Mouse (Mus musculus): ENCODE results near the gene Cct5.

The Cct5 gene

GRCm38 (mm10) chr15:31565184-31565583 lies 36.4 kb downstream of the Cct5 start, which contains the start of gene Cmbl:
Gene Cmbl, plus strand, starts transcription at chr15:31565389.
- no peak for DNase-seq (ENCODE audit: low read depth, low spot score)

DNA sequence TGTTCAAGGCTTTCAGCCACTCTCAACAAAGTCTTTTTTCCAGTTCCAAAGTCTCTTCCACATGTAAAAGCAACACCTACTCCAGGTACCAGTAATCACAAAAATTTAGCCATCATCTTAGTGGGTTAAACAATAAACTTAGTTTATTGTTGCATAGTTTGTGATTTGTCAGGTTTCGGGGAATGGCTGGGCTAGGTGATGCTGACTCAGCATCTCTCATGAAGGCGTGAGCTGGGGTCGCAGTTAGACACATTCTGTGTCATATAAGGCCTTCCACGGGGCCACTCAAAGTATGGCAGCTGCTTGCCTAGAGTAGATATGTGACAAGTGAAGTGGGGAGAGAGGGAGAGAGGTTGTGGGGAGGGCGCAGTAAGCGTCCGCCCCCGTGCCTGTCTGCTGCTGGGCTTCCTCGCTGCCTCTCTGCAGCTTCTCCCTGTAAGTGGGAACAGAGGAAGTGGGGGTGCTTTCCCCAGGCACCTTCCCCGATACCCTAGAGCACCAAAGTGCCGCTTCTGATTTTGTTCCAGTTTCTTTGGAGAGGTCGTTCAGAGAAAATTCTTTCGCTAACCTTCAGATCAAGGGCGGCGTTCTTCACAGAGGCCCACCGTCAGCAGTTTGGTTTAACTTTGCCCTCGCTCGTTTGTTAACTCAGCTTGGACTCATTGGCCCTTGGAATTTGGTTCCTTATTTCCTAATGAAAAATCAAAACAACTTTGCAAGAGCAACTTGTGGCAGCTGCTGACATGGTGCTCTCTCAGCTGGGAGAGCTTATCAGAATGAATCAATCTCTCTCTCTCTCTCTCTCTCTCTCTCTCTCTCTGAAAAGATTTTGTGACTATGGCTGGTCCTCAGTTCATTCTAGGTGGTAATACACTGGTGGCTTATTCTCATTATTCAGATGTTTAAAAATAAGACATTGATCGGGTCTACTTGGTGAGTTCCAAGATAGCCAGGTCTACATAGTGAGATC lies 37.7 kb downstream of the Cct5 start:
- no peak for DNase-seq (ENCODE audit: low read depth, low spot score)

DNA sequence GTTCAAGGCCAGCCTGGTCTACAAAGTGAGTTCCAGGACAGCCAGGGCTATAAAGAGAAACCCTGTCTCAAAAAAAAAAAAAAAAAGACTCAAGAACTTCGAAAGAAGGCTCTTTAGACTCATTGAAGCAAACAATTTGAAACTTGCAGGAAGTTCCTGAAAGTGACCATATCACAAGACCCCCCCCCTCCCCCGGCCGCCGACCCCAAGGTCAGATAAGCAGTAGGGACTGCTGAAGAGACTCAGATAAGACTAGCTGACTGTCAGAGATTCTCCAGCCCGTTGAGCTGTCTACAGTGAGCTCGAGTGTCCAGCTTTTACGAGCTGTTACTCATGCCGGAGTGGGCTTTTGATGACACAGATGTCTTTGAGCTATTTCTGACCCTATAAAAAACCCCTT lies 38.8 kb downstream of the Cct5 start:
- no peak for DNase-seq (ENCODE audit: low read depth, low spot score)

DNA sequence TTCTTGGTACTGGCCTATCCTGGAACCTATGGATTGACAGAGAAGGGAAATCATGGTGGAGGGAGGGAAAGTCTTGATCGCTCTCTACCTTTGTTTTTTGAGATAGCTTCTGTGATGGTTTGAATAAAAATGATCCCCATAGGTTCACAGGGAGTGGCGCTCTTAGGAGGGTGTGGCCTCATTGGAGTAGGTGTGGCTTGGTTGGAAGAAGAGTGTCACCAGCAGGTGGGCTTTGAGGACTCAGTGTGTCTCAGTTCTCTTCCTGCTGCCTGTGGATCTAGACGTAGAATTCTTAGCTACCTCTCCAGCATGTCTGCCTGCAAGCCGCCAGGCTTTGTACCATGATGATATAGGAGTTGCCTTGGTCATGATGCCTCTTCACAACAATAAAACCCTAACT lies 39.6 kb downstream of the Cct5 start:
- DNase-seq (ENCODE audit: low read depth, low spot score), result no peak

GRCm38 (mm10) chr15:31561390-31561789 lies 40.2 kb downstream of the Cct5 start:
- DNase-seq (ENCODE audit: low read depth, low spot score), result no peak

GRCm38 (mm10) chr15:31554855-31555254 lies 46.7 kb downstream of the Cct5 start:
- DNase-seq (ENCODE audit: low read depth, low spot score), result no peak

DNA sequence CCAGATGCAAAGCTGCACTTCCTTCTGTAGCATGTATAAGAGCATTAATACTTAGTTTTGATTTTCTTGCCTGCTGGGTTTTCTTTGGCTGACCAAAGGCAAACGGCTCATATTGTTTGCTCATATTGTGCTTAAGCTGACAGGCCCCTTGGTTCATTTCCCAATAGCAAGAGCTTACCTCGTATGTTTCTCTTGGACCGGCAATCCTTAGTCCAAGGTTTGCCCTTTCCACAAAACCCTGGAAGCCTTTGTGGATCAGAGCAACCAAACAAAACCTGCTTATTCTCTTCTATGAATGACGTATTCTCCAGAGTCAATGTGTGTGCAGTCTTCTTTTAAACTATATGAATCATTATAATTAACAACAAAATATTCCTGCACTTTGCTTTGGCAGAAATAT lies 51.2 kb downstream of the Cct5 start:
- no peak for DNase-seq (ENCODE audit: low read depth, low spot score)

DNA sequence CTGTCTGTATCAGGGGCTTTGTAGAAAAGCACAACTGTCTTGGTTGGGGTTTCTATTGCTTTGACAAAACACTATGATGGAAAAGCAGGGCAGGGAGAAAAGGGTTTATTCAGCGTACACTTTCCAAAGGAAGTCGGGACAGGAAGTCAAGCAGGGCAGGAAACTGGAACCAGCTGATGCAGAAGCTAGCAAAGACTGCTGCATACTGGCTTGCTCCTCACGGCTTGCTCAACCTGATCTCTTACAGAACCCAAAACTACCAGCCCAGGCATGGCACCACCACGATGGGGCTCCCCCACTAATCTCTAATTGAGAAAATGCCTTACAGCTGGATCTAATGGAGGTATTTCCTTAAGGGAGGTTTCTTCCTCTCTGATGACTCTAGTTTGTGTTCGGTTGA lies 54.2 kb downstream of the Cct5 start:
- no peak for DNase-seq (ENCODE audit: low read depth, low spot score)

DNA sequence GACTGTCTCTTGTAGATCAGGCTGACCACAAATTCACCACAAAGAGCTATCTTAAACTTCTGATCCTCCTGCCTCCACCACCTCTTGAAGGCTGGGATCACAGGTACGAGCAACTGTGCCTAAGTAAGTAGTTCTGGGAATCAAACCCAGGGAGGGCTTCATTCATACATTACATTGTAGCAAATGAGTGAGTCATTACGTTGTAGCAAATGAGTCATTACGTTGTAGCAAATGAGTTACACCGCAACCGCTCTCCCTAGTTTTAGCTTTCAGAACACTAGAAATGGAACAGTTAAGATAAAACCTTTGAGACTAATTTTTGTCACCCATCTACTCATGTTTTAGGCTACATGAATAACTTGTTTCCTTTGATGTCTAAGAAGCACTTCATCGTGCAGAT lies 55.3 kb downstream of the Cct5 start:
- no peak for DNase-seq (ENCODE audit: low read depth, low spot score)

DNA sequence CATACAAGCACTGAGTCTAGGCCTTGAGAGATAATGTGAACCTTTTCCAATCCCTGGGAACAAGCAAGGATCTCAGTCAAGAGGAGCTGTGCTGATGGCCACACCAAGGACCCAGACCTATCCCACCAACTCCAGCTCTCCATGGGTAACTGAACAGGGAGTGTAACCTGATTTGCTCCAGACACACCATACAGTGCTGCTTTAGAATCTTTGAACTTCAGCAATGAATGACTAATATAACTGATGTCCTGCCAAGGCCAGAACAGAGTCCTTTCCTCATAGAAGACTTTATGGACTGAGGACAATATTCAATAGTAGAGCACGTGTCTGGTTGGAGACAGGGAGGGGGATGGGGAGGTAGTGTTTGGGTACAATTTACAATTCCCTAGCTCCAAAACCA lies 56.5 kb downstream of the Cct5 start:
- DNase-seq (ENCODE audit: low read depth, low spot score), result no peak

DNA sequence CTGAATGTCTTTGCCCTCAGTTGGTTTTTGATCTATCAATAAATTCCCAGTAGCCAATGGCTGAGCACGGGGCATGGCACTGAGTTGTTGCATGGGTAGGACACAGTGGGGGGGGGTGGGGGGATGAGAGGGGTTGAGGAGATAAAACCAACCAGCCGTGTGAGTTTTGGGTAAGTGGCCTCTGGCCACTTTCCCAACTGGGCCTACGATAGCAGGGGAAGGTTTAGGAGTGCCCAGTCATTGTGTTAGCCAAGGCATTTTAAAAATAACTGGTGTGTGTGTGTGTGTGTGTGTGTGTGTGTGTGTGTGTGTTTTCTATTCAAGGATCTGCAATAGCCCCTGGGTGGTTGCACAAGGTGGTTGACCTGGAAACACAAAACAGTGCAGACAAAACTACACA lies 58.4 kb downstream of the Cct5 start:
- DNase-seq (ENCODE audit: low read depth, low spot score), result no peak

GRCm38 (mm10) chr15:31542013-31542958 lies 59.3 kb downstream of the Cct5 start:
- no peak for DNase-seq (ENCODE audit: low read depth, low spot score)

Data from brain, embryonic 18.5 days (tissue).